Mouse (Mus musculus) MEL (cell line): ENCODE results near the gene Cog7. TPM values are rescaled to one million over a fixed set of nuclear protein-coding genes. Genes with fewer than 3 reads are reported as not detected.
A peak's percentile ranks its signal among the peaks of the same experiment; 100 is the strongest.

ENCODE experiments used
- DNase-seq: peaks from one replicate; pipeline ENCODE4 v3.0.0; 2011; ENCODE audit warnings: low read depth, low spot score
- H3K27ac ChIP-seq: 2 replicates; pipeline ENCODE4 v1.5.1; 2012; ENCODE audit warnings: low read depth, mild to moderate bottlenecking, control low read depth, low read length, moderate library complexity; ENCODE audit not compliant: control insufficient read depth
- H3K27me3 ChIP-seq, 2 experiments: fragments of 150-350 bp in 1 of 2; sonication (generic) in 1 of 2; 2 replicates each; pipeline ENCODE4 v1.6.1; 2012; ENCODE audit warnings: low read length in 2 of 2, mild to moderate bottlenecking in 2 of 2, improper control_type of control experiment in 1 of 2, moderate library complexity in 1 of 2; ENCODE audit not compliant: insufficient read depth in 2 of 2, control insufficient read depth in 1 of 2
- H3K36me3 ChIP-seq, 2 experiments: 2 replicates each; pipeline ENCODE4 v1.6.1; 2012 to 2014; ENCODE audit warnings: low read length in 2 of 2, improper control_type of control experiment in 1 of 2, inconsistent platforms in 1 of 2, mild to moderate bottlenecking in 1 of 2; ENCODE audit not compliant: insufficient read depth in 2 of 2, control insufficient read depth in 1 of 2
- H3K4me1 ChIP-seq, 2 experiments: fragments of 150-350 bp in 1 of 2; sonication (generic) in 1 of 2; 2 replicates each; pipeline ENCODE4 v1.6.1; 2012; ENCODE audit warnings: low read length in 2 of 2, improper control_type of control experiment in 1 of 2, mild to moderate bottlenecking in 1 of 2; ENCODE audit not compliant: insufficient read depth in 2 of 2, control insufficient read depth in 1 of 2
- H3K4me3 ChIP-seq, 2 experiments: fragments of 150-350 bp in 1 of 2; sonication (generic) in 1 of 2; 2 replicates each; pipeline ENCODE4 v1.5.1; 2012; ENCODE audit warnings: low read depth in 2 of 2, low read length in 2 of 2, mild to moderate bottlenecking in 2 of 2, moderate library complexity in 2 of 2, control low read depth in 1 of 2, improper control_type of control experiment in 1 of 2; ENCODE audit not compliant: control insufficient read depth in 1 of 2, insufficient read depth in 1 of 2
- H3K79me2 ChIP-seq: 2 replicates; pipeline ENCODE4 v1.6.1; 2012; ENCODE audit warnings: mild to moderate bottlenecking, low read length, moderate library complexity; ENCODE audit not compliant: control insufficient read depth, poor library complexity, insufficient read depth
- H3K9ac ChIP-seq: 2 replicates; pipeline ENCODE4 v1.6.1; 2012; ENCODE audit warnings: low read depth, mild to moderate bottlenecking, control low read depth, low read length, moderate library complexity; ENCODE audit not compliant: control insufficient read depth, poor library complexity, severe bottlenecking
- H3K9me3 ChIP-seq: fragments of 150-350 bp; sonication (generic); replicated peaks from 2 replicates; pipeline ENCODE4 v1.6.1; 2012; ENCODE audit warnings: mild to moderate bottlenecking, low read length, improper control_type of control experiment, moderate library complexity; ENCODE audit not compliant: insufficient read depth
- CHD1 ChIP-seq: IDR thresholded peaks from 2 replicates; pipeline ENCODE4 v1.6.1; 2012; ENCODE audit warnings: low read depth, mild to moderate bottlenecking, inconsistent platforms, low read length, improper control_type of control experiment
- CTCF ChIP-seq, 3 experiments: IDR thresholded peaks in 2 of 3; conservative IDR thresholded peaks in 1 of 3; 2 replicates each; pipeline ENCODE4 v1.5.1; 2011 to 2012; ENCODE audit warnings: low read length in 3 of 3, low read depth in 2 of 3, mild to moderate bottlenecking in 2 of 3, improper control_type of control experiment in 1 of 3, inconsistent platforms in 1 of 3, mixed read lengths in 1 of 3, moderate library complexity in 1 of 3; ENCODE audit not compliant: control insufficient read depth in 1 of 3, insufficient read depth in 1 of 3, poor library complexity in 1 of 3, severe bottlenecking in 1 of 3
- ELF1 ChIP-seq: IDR thresholded peaks from 2 replicates; pipeline ENCODE4 v1.6.1; 2014; ENCODE audit warnings: low read depth, mild to moderate bottlenecking, inconsistent platforms, low read length, improper control_type of control experiment, moderate library complexity
- EP300 ChIP-seq, 2 experiments: IDR thresholded peaks; 2 replicates each; pipeline ENCODE4 v1.6.1; 2011; ENCODE audit warnings: improper control_type of control experiment in 2 of 2, low read length in 2 of 2, low read depth in 1 of 2, mild to moderate bottlenecking in 1 of 2
- MAFK ChIP-seq: IDR thresholded peaks from 2 replicates; pipeline ENCODE4 v1.6.1; 2011; ENCODE audit warnings: low read depth, mild to moderate bottlenecking, low read length, improper control_type of control experiment, borderline replicate concordance
- MYC ChIP-seq: IDR thresholded peaks from 2 replicates; pipeline ENCODE4 v1.6.1; 2011; ENCODE audit warnings: low read depth, mild to moderate bottlenecking, low read length, improper control_type of control experiment, moderate library complexity
- NELFE ChIP-seq: IDR thresholded peaks from 2 replicates; pipeline ENCODE4 v1.6.1; 2011; ENCODE audit warnings: low read depth, low read length, improper control_type of control experiment
- NRF1 ChIP-seq: IDR thresholded peaks from 2 replicates; pipeline ENCODE4 v1.6.1; 2014; ENCODE audit warnings: low read depth, mild to moderate bottlenecking, inconsistent platforms, low read length, improper control_type of control experiment, moderate library complexity; ENCODE audit not compliant: poor library complexity, insufficient read depth, severe bottlenecking
- POLR2AphosphoS2 ChIP-seq: IDR thresholded peaks from 2 replicates; pipeline ENCODE4 v1.6.1; 2011; ENCODE audit warnings: low read length, improper control_type of control experiment
- POLR2AphosphoS5 ChIP-seq: IDR thresholded peaks from 2 replicates; pipeline ENCODE4 v1.6.1; 2012; ENCODE audit warnings: low read depth, borderline replicate concordance, mild to moderate bottlenecking, inconsistent platforms, low read length, moderate library complexity, mixed read lengths
- RAD21 ChIP-seq: IDR thresholded peaks from 2 replicates; pipeline ENCODE4 v1.6.1; 2011; ENCODE audit warnings: mild to moderate bottlenecking, low read depth, low read length, improper control_type of control experiment
- SMC3 ChIP-seq: IDR thresholded peaks from 2 replicates; pipeline ENCODE4 v1.6.1; 2011; ENCODE audit warnings: low read depth, low read length, improper control_type of control experiment
- TAL1 ChIP-seq: IDR thresholded peaks from 2 replicates; pipeline ENCODE4 v1.6.1; 2012; ENCODE audit warnings: mild to moderate bottlenecking, inconsistent platforms, low read length, moderate library complexity, mixed read lengths
- USF1 ChIP-seq: IDR thresholded peaks from 2 replicates; pipeline ENCODE4 v1.6.1; 2014; ENCODE audit warnings: low read depth, mild to moderate bottlenecking, inconsistent platforms, low read length, improper control_type of control experiment, moderate library complexity
- ZC3H11A ChIP-seq: IDR thresholded peaks from 2 replicates; pipeline ENCODE4 v1.6.1; 2012; ENCODE audit warnings: low read depth, mild to moderate bottlenecking, inconsistent platforms, low read length, improper control_type of control experiment
- ZKSCAN1 ChIP-seq: IDR thresholded peaks from 2 replicates; pipeline ENCODE4 v1.6.1; 2012; ENCODE audit warnings: low read depth, mild to moderate bottlenecking, inconsistent platforms, low read length, improper control_type of control experiment, moderate library complexity
- ZMIZ1 ChIP-seq: IDR thresholded peaks from 2 replicates; pipeline ENCODE4 v1.6.1; 2012; ENCODE audit warnings: low read depth, mild to moderate bottlenecking, inconsistent platforms, low read length, improper control_type of control experiment, moderate library complexity
- ZNF384 ChIP-seq: IDR thresholded peaks from 2 replicates; pipeline ENCODE4 v1.6.1; 2012; ENCODE audit warnings: low read depth, mild to moderate bottlenecking, inconsistent platforms, low read length, improper control_type of control experiment
- polyA plus RNA-seq, 2 experiments: library from polyadenylated mRNA; stranded (reverse) in 1 of 2; unstranded in 1 of 2; fragments of >175 nt in 1 of 2; fragments of >200 nt in 1 of 2; gene quantifications; 2 replicates each; pipeline versions ENCODE4 v1.2.1 to v1.2.4; 2012; ENCODE audit warnings: low replicate concordance in 2 of 2, low read depth in 1 of 2; ENCODE audit not compliant: insufficient read length in 2 of 2, insufficient read depth in 1 of 2, missing spikeins in 1 of 2
- total RNA-seq: library from RNA; depleted of rRNA; stranded (reverse); fragments of 300-350 nt; gene quantifications from 2 replicates; pipeline ENCODE4 v1.2.3, GENCODE M21; 2012

Cog7 gene
- total and polyA plus RNA-seq, 3 experiments, result 17.1 to 21.2 TPM; not detected in 1

DNA sequence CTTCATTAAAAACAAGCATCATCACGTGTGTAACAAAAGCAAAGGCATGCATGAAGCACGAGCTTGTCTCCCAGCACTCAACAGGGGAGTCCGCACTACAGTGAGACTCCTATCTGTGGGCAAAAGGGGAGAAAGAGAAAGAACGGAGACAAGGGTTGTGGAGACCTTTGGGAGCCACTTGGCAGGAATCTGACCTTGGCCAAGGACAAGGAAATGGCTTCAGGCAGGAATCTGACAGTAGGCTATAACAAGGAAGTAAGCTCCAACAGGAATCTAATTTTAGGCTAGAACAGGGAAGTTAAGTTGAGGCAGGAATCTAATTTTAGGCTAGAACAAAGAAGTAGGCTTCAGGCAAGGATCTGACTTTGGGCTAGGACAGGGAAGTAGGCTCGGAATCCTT lies 14.4 kb upstream of the Cog7 start:
- H3K27me3 ChIP-seq, result no peaks in the 10 kb centered on the region
- TF ChIP-seq ZC3H11A, result no peak
- TF ChIP-seq ELF1, result no peak
- no peak for TF ChIP-seq POLR2AphosphoS2
- no peak for TF ChIP-seq SMC3
- TF ChIP-seq CHD1, result no peak
- TF ChIP-seq MAFK, result no peak
- no peak for TF ChIP-seq NELFE
- no peak for TF ChIP-seq EP300 (IDR thresholded peaks at IDR 0.05; ENCODE audit: low read depth in 1 of 2, low read length in 2 of 2)
- TF ChIP-seq MYC, result no peak
- no peaks in the 10 kb centered on the region for H3K9me3 ChIP-seq
- no peak overlapping the region for H3K27ac ChIP-seq
- H3K79me2 ChIP-seq, result no peaks in the 10 kb centered on the region
- no peak overlapping the region for H3K4me3 ChIP-seq
- no peak for DNase-seq
- no peaks in the 10 kb centered on the region for H3K4me1 ChIP-seq
- H3K36me3 ChIP-seq, result peaks cover 0 to 10% of the 10 kb centered on the region in 2 experiments; a peak in 2 of 4 replicates
- no peak overlapping the region for H3K9ac ChIP-seq

DNA sequence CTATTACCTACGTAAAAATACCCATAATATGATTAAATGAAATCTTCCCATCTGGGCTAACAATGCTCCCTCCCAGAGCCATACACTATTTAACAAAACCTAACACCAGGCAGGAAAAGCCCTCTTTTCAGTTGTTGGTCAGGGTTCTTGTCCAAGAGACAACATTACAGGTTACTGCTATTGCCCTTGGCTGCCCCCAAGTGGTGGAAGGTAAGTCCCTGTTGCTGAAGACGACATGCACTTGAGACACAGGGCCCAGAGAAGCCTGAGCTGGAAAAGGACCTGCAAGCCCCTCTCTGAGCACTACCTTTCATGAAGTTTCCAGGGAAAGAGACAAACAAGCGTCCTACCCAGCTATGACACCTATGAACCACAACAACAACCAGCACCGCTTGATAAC lies 6.5 kb downstream of the Cog7 start:
- no peak overlapping the region for H3K27ac ChIP-seq
- H3K9ac ChIP-seq, result no peak overlapping the region
- no peaks in the 10 kb centered on the region for H3K79me2 ChIP-seq
- no peak for TF ChIP-seq EP300 (IDR thresholded peaks at IDR 0.05; ENCODE audit: low read depth in 1 of 2, low read length in 2 of 2)
- TF ChIP-seq ZC3H11A, result peak; percentile 37
- TF ChIP-seq USF1, result no peak
- TF ChIP-seq POLR2AphosphoS5, result no peak
- TF ChIP-seq CTCF (IDR thresholded peaks at IDR 0.05 in 2 of 3, conservative IDR thresholded peaks at IDR 0.05 in 1 of 3; ENCODE audit: control insufficient read depth in 1 of 3, insufficient read depth in 1 of 3, low read depth in 2 of 3, low read length in 3 of 3, poor library complexity in 1 of 3, severe bottlenecking in 1 of 3), result peak; percentile 72 to 77 (median 73)
- TF ChIP-seq MAFK, result no peak
- TF ChIP-seq ZNF384, result no peak
- no peak for TF ChIP-seq ZKSCAN1
- TF ChIP-seq SMC3, result peak; percentile 64
- TF ChIP-seq NELFE, result no peak
- TF ChIP-seq NRF1, result no peak
- TF ChIP-seq RAD21, result peak; percentile 63
- TF ChIP-seq ZMIZ1, result no peak
- no peak for TF ChIP-seq ELF1
- TF ChIP-seq TAL1, result no peak
- DNase-seq, result peak; percentile 71
- peaks cover 3 to 7% of the 10 kb centered on the region in 2 experiments; a peak in 3 of 4 replicates for H3K36me3 ChIP-seq
- H3K4me1 ChIP-seq, result peaks cover 5 to 7% of the 10 kb centered on the region in 2 experiments
- H3K9me3 ChIP-seq, result no peaks in the 10 kb centered on the region
- H3K4me3 ChIP-seq, result no peak overlapping the region
- H3K27me3 ChIP-seq, result no peaks in the 10 kb centered on the region
